Mouse (Mus musculus): Measurements from ENCODE around the gene Nudt14. TPM values are rescaled to one million over a fixed set of nuclear protein-coding genes. Genes with fewer than 3 reads are reported as not detected.

The Nudt14 gene
- total and polyA plus RNA-seq, 2 experiments from 2014 or later = 28.2 to 33.9 TPM

DNA sequence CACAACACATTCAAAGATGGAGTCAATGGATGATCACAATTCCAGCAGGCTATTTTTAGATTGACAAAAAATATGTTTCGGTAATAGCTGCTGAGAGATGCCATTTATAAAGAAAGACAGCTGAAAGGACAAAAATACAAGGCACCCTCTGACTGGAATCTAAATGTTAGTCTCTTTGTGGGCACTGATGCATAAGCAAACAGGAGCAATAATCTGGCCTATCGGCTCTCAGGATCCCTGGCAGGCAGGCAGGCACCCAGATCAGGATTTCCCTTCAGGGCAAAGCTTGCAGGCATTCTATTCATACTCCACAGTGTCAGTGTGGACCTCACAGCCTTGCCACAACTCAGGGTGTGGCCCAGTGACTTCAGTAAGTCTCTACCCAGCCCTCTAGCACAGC is 40.1 kb upstream of the Nudt14 start:
- H3K4me3 ChIP-seq (ENCODE audit: low read depth, low read length) = no peak overlapping the region
- no peak overlapping the region; the same call in 1 of the 2 replicates for H3K27ac ChIP-seq (ENCODE audit: low read depth)
- TF ChIP-seq CTCF (IDR thresholded peaks at IDR 0.05; ENCODE audit: low read depth) (no peak), EP300 (IDR thresholded peaks at IDR 0.05; ENCODE audit: low read depth) (no peak)
- ATAC-seq (ENCODE audit: insufficient read depth, low read depth) (no peak), DNase-seq (ENCODE audit: low spot score) (no peak)
- H3K4me2 ChIP-seq (ENCODE audit: low read depth, low read length) = no peak overlapping the region
- peaks cover 6% of the 10 kb centered on the region for H3K4me1 ChIP-seq (ENCODE audit: control insufficient read depth, insufficient read depth)
- H3K27me3 ChIP-seq (ENCODE audit: control insufficient read depth, insufficient read depth, low read length) = no peaks in the 10 kb centered on the region
- H3K9me3 ChIP-seq (replicated peaks; ENCODE audit: control insufficient read depth, low read length) = no peaks in the 10 kb centered on the region
- no peak overlapping the region for H3K9ac ChIP-seq (replicated peaks; ENCODE audit: low read depth, low read length)
- H3K36me3 ChIP-seq (replicated peaks; ENCODE audit: control insufficient read depth, insufficient read depth, low read length) = peaks cover 70% of the 10 kb centered on the region
- 35% methylated on average over 2 of the region's 2 CpGs for WGBS

DNA sequence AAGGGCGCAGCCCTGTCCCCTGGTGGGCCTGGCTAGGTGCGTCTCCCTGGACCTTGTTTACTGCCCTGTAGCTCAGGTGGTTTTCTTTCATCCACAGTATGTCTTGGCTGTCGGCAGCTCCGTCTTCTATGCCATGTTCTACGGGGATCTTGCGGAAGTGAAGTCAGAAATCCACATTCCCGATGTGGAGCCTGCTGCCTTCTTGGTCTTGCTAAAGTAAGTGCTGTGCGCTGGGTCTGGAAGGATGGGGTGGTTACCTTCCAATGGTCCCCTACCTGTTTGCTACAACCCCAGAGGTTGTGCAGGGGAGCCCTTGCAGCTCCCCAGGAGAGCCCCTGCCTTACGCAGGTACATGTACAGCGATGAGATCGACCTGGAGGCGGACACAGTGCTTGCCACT is 35.2 kb upstream of the Nudt14 start:
- no peak for ATAC-seq (ENCODE audit: insufficient read depth, low read depth)
- H3K9ac ChIP-seq (replicated peaks; ENCODE audit: low read depth, low read length) = peak overlapping the region; percentile 72
- peak overlapping the region; percentile 88 for H3K27ac ChIP-seq (ENCODE audit: low read depth)
- H3K4me1 ChIP-seq (ENCODE audit: control insufficient read depth, insufficient read depth) = peaks cover 12% of the 10 kb centered on the region
- no peak for DNase-seq (ENCODE audit: low spot score)
- peak overlapping the region; percentile 92 for H3K4me2 ChIP-seq (ENCODE audit: low read depth, low read length)
- TF ChIP-seq EP300 (IDR thresholded peaks at IDR 0.05; ENCODE audit: low read depth) = no peak
- no peak for TF ChIP-seq CTCF (IDR thresholded peaks at IDR 0.05; ENCODE audit: low read depth)
- H3K9me3 ChIP-seq (replicated peaks; ENCODE audit: control insufficient read depth, low read length) = no peaks in the 10 kb centered on the region
- 42% methylated on average over 12 of the region's 12 CpGs for WGBS
- no peaks in the 10 kb centered on the region for H3K27me3 ChIP-seq (ENCODE audit: control insufficient read depth, insufficient read depth, low read length)
- peaks cover 66% of the 10 kb centered on the region for H3K36me3 ChIP-seq (replicated peaks; ENCODE audit: control insufficient read depth, insufficient read depth, low read length)
- peak overlapping the region; percentile 66 for H3K4me3 ChIP-seq (ENCODE audit: low read depth, low read length)

DNA sequence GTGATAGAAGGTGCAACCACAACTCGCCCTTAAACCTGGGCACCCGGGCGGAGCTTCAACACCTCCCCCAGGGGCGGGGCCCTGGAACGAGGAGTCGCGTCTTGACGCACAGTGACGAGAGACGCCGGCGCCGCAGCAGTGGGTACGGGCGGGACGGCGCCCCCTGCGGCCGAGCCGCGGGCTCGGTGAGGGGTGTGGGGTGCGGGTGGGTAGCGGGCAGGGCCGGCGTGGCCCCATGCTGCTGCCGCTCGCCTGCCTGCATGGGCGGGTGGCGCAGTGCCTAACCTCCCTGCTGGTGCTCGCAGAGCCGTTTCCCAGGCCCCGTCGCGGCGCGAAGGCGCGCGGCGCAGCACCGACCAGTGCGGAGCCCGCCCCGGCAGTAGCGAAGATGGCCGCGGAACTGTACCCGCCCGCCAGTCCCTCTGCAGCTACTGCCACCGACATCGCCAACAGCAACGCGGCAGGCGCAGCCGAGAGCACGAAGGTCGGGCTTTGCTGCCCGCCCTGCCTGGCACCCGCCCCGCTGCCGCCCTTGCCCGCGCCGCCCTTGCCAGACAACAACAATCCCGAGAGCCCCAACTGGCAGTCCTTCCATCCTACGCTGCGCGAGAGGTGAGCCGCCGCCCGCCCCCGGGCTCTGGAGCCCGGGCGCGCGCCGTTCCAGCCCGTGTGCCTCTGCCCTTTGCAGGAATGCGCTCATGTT is 34.6 kb upstream of the Nudt14 start, which contains the start of gene Btbd6:
Gene Btbd6 (plus strand): TSS at position 112 of the 703 bp plus-strand sequence.
- TF ChIP-seq EP300 (IDR thresholded peaks at IDR 0.05; ENCODE audit: low read depth) (no peak; the same call in 1 of the 2 replicates), CTCF (IDR thresholded peaks at IDR 0.05; ENCODE audit: low read depth) (peak; percentile 54)
- DNase-seq (ENCODE audit: low spot score) (peak; percentile 88), ATAC-seq (ENCODE audit: insufficient read depth, low read depth) (peak; percentile 95)
- Histone ChIP-seq H3K27ac (ENCODE audit: low read depth) (peak within 1 kb of the TSS; percentile 88), H3K4me1 (ENCODE audit: control insufficient read depth, insufficient read depth) (peaks cover 12% of the 10 kb centered on the region), H3K36me3 (replicated peaks; ENCODE audit: control insufficient read depth, insufficient read depth, low read length) (peaks cover 70% of the 10 kb centered on the region), H3K9me3 (replicated peaks; ENCODE audit: control insufficient read depth, low read length) (no peaks in the 10 kb centered on the region), H3K4me2 (ENCODE audit: low read depth, low read length) (peak within 1 kb of the TSS; percentile 92), H3K27me3 (ENCODE audit: control insufficient read depth, insufficient read depth, low read length) (no peaks in the 10 kb centered on the region), H3K4me3 (ENCODE audit: low read depth, low read length) (peak within 1 kb of the TSS; percentile 66), H3K9ac (replicated peaks; ENCODE audit: low read depth, low read length) (peak within 1 kb of the TSS; percentile 72)
- under 1% methylated on average over 66 of the region's 80 CpGs for WGBS

DNA sequence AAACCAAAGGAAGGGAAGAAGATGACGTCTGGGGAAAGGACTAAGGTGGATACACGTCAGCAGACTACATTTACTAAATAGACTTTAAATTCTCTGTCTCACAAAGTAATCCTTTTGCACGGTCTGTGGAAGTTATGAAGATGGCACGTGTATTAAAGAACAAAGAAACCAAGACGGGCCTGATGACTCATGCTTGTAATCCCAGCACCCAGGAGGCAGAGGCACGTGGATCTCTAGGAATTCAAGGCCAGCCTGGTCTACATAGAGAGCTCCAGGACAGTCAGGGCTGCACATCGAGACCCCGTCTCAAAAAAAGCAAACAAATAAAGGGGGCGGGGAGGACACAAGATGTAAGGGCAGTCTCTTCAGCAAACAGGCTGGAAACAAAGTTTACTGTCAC is 32.8 kb upstream of the Nudt14 start:
- ATAC-seq (ENCODE audit: insufficient read depth, low read depth) (no peak), DNase-seq (ENCODE audit: low spot score) (no peak)
- H3K36me3 ChIP-seq (replicated peaks; ENCODE audit: control insufficient read depth, insufficient read depth, low read length) = peaks cover 71% of the 10 kb centered on the region
- peaks cover 12% of the 10 kb centered on the region for H3K4me1 ChIP-seq (ENCODE audit: control insufficient read depth, insufficient read depth)
- H3K27me3 ChIP-seq (ENCODE audit: control insufficient read depth, insufficient read depth, low read length) = no peaks in the 10 kb centered on the region
- no peak overlapping the region for H3K4me3 ChIP-seq (ENCODE audit: low read depth, low read length)
- no peak overlapping the region for H3K27ac ChIP-seq (ENCODE audit: low read depth)
- H3K9ac ChIP-seq (replicated peaks; ENCODE audit: low read depth, low read length) = no peak overlapping the region
- no peaks in the 10 kb centered on the region for H3K9me3 ChIP-seq (replicated peaks; ENCODE audit: control insufficient read depth, low read length)
- no peak overlapping the region for H3K4me2 ChIP-seq (ENCODE audit: low read depth, low read length)
- WGBS = 89% methylated on average over 9 of the region's 9 CpGs
- no peak for TF ChIP-seq CTCF (IDR thresholded peaks at IDR 0.05; ENCODE audit: low read depth)

DNA sequence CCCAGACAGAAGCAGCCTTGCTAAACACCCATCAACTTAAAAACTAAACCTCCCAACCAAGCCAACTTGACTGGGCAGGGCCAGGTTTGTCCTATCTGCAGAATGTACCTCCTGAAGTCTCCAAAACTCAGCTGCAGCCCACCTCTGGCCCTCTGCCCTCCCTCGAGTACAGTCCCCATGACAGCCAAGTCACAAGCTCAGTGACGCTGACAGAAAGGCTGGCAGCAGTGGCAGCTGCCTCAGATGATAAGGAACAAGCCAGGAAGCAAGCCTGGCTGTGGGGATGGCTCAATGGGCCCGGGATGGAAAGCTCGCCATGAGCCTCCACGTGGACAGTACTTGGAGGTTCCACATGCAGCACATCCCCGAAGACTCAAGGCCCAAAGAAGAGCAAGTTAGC is 27.7 kb upstream of the Nudt14 start:
- ATAC-seq (ENCODE audit: insufficient read depth, low read depth) = peak; percentile 80
- H3K4me3 ChIP-seq (ENCODE audit: low read depth, low read length) = no peak overlapping the region
- H3K9me3 ChIP-seq (replicated peaks; ENCODE audit: control insufficient read depth, low read length) = no peaks in the 10 kb centered on the region
- no peak overlapping the region for H3K4me2 ChIP-seq (ENCODE audit: low read depth, low read length)
- no peaks in the 10 kb centered on the region for H3K4me1 ChIP-seq (ENCODE audit: control insufficient read depth, insufficient read depth)
- H3K27ac ChIP-seq (ENCODE audit: low read depth) = no peak overlapping the region
- H3K9ac ChIP-seq (replicated peaks; ENCODE audit: low read depth, low read length) = no peak overlapping the region
- TF ChIP-seq CTCF (IDR thresholded peaks at IDR 0.05; ENCODE audit: low read depth) = no peak
- peak; percentile 62; the same call in 1 of the 2 replicates for TF ChIP-seq EP300 (IDR thresholded peaks at IDR 0.05; ENCODE audit: low read depth)
- peaks cover 97% of the 10 kb centered on the region for H3K36me3 ChIP-seq (replicated peaks; ENCODE audit: control insufficient read depth, insufficient read depth, low read length)
- H3K27me3 ChIP-seq (ENCODE audit: control insufficient read depth, insufficient read depth, low read length) = no peaks in the 10 kb centered on the region
- WGBS = 49% methylated on average over 6 of the region's 6 CpGs
- no peak for DNase-seq (ENCODE audit: low spot score)

DNA sequence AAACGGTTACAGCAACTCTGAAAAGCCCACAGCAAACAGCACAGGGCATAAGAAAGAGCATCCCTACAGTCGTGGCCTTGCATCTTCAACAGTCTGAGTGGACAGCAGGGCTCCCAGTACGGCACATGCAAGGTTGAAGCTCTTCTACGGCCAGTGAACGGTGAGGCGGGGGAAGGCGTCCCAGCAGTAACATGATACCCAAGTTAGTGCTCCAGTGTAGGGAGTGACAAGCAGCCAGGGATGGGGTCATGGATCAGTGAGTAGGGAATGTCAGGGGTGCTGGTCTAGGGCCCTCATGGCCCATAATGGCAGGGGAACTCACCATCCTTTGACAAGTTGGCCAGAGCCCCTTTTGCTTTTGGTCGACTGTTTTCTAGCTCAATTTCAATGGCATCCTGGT is 27.0 kb upstream of the Nudt14 start:
- peaks cover 98% of the 10 kb centered on the region for H3K36me3 ChIP-seq (replicated peaks; ENCODE audit: control insufficient read depth, insufficient read depth, low read length)
- H3K4me2 ChIP-seq (ENCODE audit: low read depth, low read length) = no peak overlapping the region
- WGBS = 79% methylated on average over 8 of the region's 8 CpGs
- TF ChIP-seq EP300 (IDR thresholded peaks at IDR 0.05; ENCODE audit: low read depth) = no peak
- no peak for TF ChIP-seq CTCF (IDR thresholded peaks at IDR 0.05; ENCODE audit: low read depth)
- ATAC-seq (ENCODE audit: insufficient read depth, low read depth) (no peak), DNase-seq (ENCODE audit: low spot score) (no peak)
- no peak overlapping the region for H3K4me3 ChIP-seq (ENCODE audit: low read depth, low read length)
- no peaks in the 10 kb centered on the region for H3K9me3 ChIP-seq (replicated peaks; ENCODE audit: control insufficient read depth, low read length)
- no peak overlapping the region for H3K9ac ChIP-seq (replicated peaks; ENCODE audit: low read depth, low read length)
- no peaks in the 10 kb centered on the region for H3K4me1 ChIP-seq (ENCODE audit: control insufficient read depth, insufficient read depth)
- H3K27ac ChIP-seq (ENCODE audit: low read depth) = no peak overlapping the region
- H3K27me3 ChIP-seq (ENCODE audit: control insufficient read depth, insufficient read depth, low read length) = no peaks in the 10 kb centered on the region

All from heart, postnatal 0 days (tissue).